Mouse (Mus musculus) ovary, postnatal 14 days (tissue): ENCODE results near the gene Gpr107.

Source experiments
- DNase-seq: peaks from one replicate; pipeline ENCODE4 v3.0.0; 2022; ENCODE audit warnings: low spot score

The Gpr107 gene

DNA sequence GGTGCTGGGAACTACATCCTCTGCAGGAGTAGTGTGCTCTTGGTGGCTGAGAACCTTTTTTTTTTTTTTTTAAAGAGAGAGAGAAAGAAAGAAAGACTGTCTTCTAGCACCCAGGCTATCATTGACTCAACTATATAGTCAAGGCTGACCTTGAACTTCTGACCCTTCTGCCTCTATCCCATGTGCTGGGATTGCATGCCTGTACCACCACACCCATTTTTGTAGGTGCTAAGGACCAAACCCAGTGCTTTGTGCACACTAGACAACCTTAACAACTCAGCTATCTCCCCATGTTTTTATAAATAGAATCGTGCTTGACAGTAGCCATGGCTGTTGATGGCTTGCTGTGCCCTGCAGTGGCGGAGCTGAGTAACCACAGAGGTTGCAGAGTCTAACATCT, 47.9 kb downstream of the Gpr107 start:
- no peak for DNase-seq

- no peak for DNase-seq
Measured at GRCm38 (mm10) chr2:31201851-31202250, 49.7 kb downstream of the Gpr107 start.

- DNase-seq: no peak
Measured at GRCm38 (mm10) chr2:31202357-31202756, 50.2 kb downstream of the Gpr107 start.

GRCm38 (mm10) chr2:31202956-31203355, 50.8 kb downstream of the Gpr107 start:
- no peak for DNase-seq

- no peak for DNase-seq
Measured at GRCm38 (mm10) chr2:31204677-31205076, 52.6 kb downstream of the Gpr107 start.

DNA sequence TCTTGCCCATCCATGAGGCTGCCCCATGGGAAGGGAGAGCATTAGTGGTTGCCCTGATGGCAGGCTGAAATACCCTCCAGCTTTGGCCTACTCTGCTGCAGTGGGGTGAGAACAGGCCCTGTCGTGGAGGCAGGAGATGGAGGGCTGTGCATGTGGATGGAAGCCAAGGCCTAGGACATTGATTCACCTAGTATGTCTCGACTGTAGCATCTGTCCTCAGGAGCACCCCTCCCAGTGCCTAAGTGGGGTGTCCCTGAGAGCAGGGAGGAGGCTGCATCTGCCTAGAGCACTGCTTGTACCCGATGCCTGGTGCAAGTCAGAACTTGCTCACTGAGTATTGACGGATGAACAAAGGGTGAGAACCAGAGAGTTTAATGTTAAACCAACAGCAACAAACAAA, 54.1 kb downstream of the Gpr107 start:
- no peak for DNase-seq

DNA sequence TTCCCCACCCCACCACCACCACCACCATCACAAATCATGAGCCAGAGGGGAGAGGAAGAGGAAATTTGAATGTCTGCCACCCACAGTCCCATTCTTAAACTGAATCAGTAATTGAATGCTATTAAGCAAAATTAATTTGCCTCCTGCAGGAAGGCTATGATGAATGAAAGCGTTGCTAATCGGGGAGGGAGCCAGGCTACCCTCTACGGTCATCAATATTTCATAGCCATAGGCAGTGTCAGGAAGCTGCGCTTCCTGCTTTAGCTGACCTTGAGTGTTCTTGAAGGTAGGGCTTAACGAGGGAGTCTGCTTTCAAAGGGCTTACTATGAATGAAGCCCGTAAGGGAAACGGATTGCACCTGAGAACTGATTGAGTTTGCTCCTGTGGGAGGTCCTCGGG, 54.8 kb downstream of the Gpr107 start:
- no peak for DNase-seq

DNA sequence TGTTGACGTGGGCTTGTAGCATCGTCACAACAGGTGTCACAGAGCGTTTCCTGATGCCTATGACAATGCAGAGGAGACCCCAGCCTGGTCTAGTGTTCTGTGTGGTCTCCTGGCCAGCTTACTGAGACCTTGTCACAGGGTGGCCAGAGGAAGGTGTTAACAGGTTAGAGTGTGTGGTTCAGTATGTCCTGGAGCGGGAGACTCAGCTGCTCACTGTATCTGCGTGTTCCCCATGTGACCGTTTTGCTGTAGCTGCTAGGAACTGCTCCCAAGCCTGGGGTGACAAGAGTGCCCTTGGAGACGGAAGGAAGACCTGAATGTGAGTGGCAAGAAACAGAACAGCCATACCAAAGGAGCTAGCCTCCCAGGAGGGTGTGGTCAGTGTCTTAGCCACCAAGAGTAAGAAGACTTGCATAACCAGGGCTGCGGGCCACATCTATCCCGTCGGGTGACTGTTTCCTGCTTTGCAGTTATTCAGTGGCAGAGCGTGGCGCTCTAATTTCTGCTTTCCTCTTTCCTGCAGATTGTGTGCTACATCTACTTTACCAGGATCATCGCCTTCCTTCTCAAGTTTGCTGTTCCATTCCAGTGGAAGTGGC, 56.5 kb downstream of the Gpr107 start:
- no peak for DNase-seq

GRCm38 (mm10) chr2:31209525-31209924, 57.4 kb downstream of the Gpr107 start:
- DNase-seq: no peak

GRCm38 (mm10) chr2:31210144-31210847, 58.2 kb downstream of the Gpr107 start:
- no peak for DNase-seq

GRCm38 (mm10) chr2:31211204-31211603, 59.1 kb downstream of the Gpr107 start:
- no peak for DNase-seq

- DNase-seq: no peak
Measured at GRCm38 (mm10) chr2:31214211-31214796, 62.2 kb downstream of the Gpr107 start.

GRCm38 (mm10) chr2:31218611-31219010, 66.5 kb downstream of the Gpr107 start:
- no peak for DNase-seq

DNA sequence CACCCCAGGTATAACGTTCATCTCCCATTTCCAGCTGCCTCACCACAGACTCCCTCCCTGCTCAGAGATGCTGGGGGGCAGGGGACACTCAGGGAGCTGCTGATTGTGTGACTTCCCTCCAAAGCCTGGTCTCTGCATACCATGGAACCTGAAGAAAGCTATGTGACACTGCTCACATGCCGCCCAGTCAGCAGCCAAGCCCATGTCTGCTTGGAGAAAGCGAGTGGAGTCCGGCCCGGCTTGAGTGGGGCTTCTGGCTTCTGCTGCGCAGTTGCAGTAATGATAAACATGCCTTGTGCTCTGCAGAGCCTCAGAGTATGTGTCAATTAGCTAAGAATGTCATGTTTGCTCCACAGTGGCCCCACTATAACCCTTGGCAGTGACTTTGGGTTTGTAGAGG, 67.4 kb downstream of the Gpr107 start:
- DNase-seq: no peak

- no peak for DNase-seq
Measured at GRCm38 (mm10) chr2:31220844-31221243, 68.7 kb downstream of the Gpr107 start.

DNA sequence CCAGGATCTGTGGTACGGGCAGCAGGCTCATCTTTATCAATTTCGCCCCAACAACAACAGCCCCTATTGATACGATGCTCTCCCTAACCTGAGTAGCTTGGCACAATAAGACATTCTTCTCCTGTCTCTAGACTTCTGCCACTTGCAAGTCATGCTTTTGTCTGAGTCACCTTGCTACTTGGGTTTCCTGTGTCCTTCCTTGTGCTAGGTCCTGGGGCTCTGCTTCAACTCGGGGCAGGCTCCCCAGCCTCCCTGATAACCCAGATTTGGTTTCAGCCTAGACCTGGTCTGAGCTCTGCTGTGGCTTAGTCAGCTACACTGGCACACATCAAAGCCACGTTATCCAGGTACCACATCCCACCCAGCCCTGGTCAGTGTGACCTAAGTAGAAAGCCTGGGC, 69.5 kb downstream of the Gpr107 start:
- DNase-seq: no peak

GRCm38 (mm10) chr2:31228768-31229311, 76.7 kb downstream of the Gpr107 start:
- DNase-seq: no peak

- DNase-seq: no peak
Measured at GRCm38 (mm10) chr2:31239203-31239696, 87.1 kb downstream of the Gpr107 start.

DNA sequence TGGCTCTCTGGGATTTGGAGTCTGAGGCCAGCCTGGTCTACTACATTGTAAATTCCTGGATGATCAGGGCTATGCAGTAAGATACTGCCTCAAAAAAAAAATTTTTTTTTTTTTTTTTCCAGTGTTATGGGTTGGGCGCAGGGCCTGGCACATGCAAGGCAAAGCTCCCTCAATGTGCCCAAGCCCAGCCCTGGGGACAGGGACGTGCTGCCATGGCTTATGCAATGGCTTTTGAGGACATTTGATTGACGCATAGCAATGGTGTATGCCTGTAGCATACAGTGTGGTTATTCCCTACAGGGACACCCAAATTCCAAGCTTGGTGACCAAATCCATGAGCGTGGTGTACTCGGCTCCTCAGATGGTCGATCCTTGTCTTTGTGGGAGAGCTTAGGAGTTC, 87.7 kb downstream of the Gpr107 start:
- no peak for DNase-seq

DNA sequence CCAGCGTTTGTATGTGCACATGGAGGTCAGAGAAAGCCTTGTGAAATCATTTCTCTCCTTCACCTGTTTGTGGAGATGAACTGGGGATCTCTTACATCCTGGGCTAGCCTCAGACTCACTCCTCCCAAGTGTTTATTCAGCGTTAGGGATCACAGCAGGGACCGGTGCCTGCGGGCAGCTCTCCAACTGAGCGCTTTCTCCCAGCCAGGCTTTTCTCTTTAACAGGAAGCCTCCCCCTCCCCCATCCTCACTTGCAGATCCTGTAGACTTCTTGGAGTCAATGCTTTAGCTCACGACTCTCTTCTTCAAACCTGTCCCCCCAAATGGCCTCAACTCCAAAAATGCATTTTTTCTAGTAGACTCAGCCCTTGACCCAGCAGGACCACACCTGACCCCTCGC, 89.5 kb downstream of the Gpr107 start:
- DNase-seq: no peak

DNA sequence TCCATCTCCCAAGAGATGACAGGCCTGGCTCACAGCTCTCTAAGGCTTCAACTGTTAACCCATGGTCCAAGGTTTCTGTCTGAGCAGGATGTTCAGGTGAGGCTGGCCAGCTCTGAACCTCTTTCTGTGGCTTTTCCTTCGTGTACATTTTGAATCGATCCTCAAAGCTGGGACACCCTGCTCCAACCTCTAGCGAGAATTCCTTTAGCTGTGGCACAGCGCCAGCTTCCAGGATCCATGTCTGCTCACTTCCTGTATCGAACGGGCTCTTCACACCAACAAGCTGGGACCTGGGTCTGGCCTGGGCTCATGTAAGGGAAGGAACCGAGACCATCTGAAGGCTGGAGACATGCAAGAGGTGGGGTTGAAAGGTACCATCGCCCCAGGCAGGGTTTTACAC, 92.1 kb downstream of the Gpr107 start:
- DNase-seq: no peak

GRCm38 (mm10) chr2:31245051-31245450, 92.9 kb downstream of the Gpr107 start:
- DNase-seq: no peak

DNA sequence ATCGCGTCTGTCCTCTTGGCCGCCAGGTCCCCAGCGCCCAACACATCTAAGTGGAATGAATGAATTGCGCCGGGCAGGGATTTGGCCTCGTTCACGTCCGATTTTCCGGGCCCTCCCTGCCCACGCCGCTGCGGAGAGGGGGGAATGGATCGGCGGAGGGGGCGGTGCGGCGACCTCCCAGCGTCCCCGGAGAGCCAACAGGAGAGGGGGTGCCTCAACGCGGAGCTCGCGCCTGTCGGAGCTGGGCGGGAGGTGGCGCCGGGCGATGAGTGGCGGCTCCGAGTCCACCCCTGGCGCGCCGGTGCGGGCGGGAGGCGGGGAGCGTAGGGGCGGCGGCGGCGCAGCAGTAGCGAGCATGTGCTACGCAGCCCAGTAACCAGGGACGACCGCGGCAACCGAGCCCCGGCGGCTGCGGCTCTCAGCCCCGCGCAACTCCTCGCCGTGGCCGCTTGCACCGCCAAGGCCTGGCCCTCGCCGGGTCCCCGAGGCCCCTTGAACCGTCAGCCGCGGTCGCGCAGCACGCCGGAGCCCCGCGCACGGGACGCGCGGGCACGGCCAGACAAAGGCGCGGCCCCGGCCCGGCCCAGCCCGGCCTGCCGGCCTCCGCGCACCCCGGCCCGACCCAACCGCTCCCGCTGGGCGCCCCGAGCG, 93.5 kb downstream of the Gpr107 start, which contains the start of gene Ncs1:
Ncs1 (plus strand) TSS at position 333 of the 651 bp plus-strand sequence.
- peak; percentile 55 for DNase-seq
